Mouse (Mus musculus): ENCODE measurements at regions not wholly inside any gene's neighbourhood (a gene's known extent, or its start where the extent isn't known, plus 50 kb on each side); places are given as distances from the start of the nearest gene placed in this dataset.

- TF ChIP-seq CTCF (IDR thresholded peaks at IDR 0.05; ENCODE audit: low read depth) (no peak), EP300 (IDR thresholded peaks at IDR 0.05; ENCODE audit: low read depth) (no peak)
Measured at GRCm38 (mm10) chr4:22835381-22836123, 347.4 kb upstream of the Pou3f2 start.
